Mouse (Mus musculus): Measurements from ENCODE around the gene Sorcs1. TPM values are rescaled to one million over a fixed set of nuclear protein-coding genes. Genes with fewer than 3 reads are reported as not detected.

Sorcs1 gene
- polyA plus RNA-seq, 1 experiment from 2014 or later, result 1.4 TPM

GRCm38 (mm10) chr19:50336751-50337150 lies 341.7 kb downstream of the Sorcs1 start:
- no peaks in the 10 kb centered on the region for H3K9me3 ChIP-seq (ENCODE audit: low read depth, low read length)
- H3K27me3 ChIP-seq (ENCODE audit: insufficient read depth, low read length), result no peaks in the 10 kb centered on the region
- 70% methylated on average over 3 of the region's 3 CpGs for WGBS
- no peak overlapping the region for H3K27ac ChIP-seq (ENCODE audit: low read depth)
- H3K4me3 ChIP-seq (ENCODE audit: low read depth, low read length), result no peak overlapping the region
- ATAC-seq (ENCODE audit: insufficient read depth), result no peak
- H3K4me2 ChIP-seq, result no peak overlapping the region
- TF ChIP-seq CTCF (IDR thresholded peaks at IDR 0.05; ENCODE audit: low read depth), result no peak
- DNase-seq, result no peak
- H3K4me1 ChIP-seq (ENCODE audit: insufficient read depth), result no peaks in the 10 kb centered on the region
- no peaks in the 10 kb centered on the region for H3K36me3 ChIP-seq (ENCODE audit: insufficient read depth)
- H3K9ac ChIP-seq, result no peak overlapping the region

- H3K36me3 ChIP-seq (ENCODE audit: insufficient read depth), result no peaks in the 10 kb centered on the region
- no peak overlapping the region for H3K4me3 ChIP-seq (ENCODE audit: low read depth, low read length)
- no peaks in the 10 kb centered on the region for H3K27me3 ChIP-seq (ENCODE audit: insufficient read depth, low read length)
- no peaks in the 10 kb centered on the region for H3K4me1 ChIP-seq (ENCODE audit: insufficient read depth)
- no peak overlapping the region for H3K4me2 ChIP-seq
- WGBS, result 75% methylated on average over 3 of the region's 3 CpGs
- DNase-seq (no peak), ATAC-seq (ENCODE audit: insufficient read depth) (no peak)
- no peak overlapping the region for H3K27ac ChIP-seq (ENCODE audit: low read depth)
- H3K9me3 ChIP-seq (ENCODE audit: low read depth, low read length), result no peaks in the 10 kb centered on the region
- H3K9ac ChIP-seq, result no peak overlapping the region
- no peak for TF ChIP-seq CTCF (IDR thresholded peaks at IDR 0.05; ENCODE audit: low read depth)
Observed at GRCm38 (mm10) chr19:50331136-50331535, 347.3 kb downstream of the Sorcs1 start.

GRCm38 (mm10) chr19:50327804-50328203 lies 350.6 kb downstream of the Sorcs1 start:
- no peak for ATAC-seq (ENCODE audit: insufficient read depth)
- 57% methylated on average over 8 of the region's 8 CpGs for WGBS

GRCm38 (mm10) chr19:50326151-50326550 lies 352.3 kb downstream of the Sorcs1 start:
- H3K4me3 ChIP-seq (ENCODE audit: low read depth, low read length), result no peak overlapping the region
- DNase-seq (no peak), ATAC-seq (ENCODE audit: insufficient read depth) (no peak)
- no peak overlapping the region for H3K4me2 ChIP-seq
- H3K27me3 ChIP-seq (ENCODE audit: insufficient read depth, low read length), result no peaks in the 10 kb centered on the region
- no peak overlapping the region for H3K9ac ChIP-seq
- no peaks in the 10 kb centered on the region for H3K4me1 ChIP-seq (ENCODE audit: insufficient read depth)
- no peaks in the 10 kb centered on the region for H3K36me3 ChIP-seq (ENCODE audit: insufficient read depth)
- no peak overlapping the region for H3K27ac ChIP-seq (ENCODE audit: low read depth)
- 67% methylated on average over 3 of the region's 3 CpGs for WGBS
- no peak for TF ChIP-seq CTCF (IDR thresholded peaks at IDR 0.05; ENCODE audit: low read depth)
- no peaks in the 10 kb centered on the region for H3K9me3 ChIP-seq (ENCODE audit: low read depth, low read length)

More at GRCm38 (mm10) chr19:50327804-50328203, 350.6 kb downstream of the Sorcs1 start:
- H3K4me3 ChIP-seq (ENCODE audit: low read depth, low read length), result no peak overlapping the region
- H3K4me1 ChIP-seq (ENCODE audit: insufficient read depth), result no peaks in the 10 kb centered on the region
- H3K4me2 ChIP-seq, result no peak overlapping the region
- H3K9ac ChIP-seq, result no peak overlapping the region
- no peaks in the 10 kb centered on the region for H3K36me3 ChIP-seq (ENCODE audit: insufficient read depth)
- no peak for TF ChIP-seq CTCF (IDR thresholded peaks at IDR 0.05; ENCODE audit: low read depth)
- DNase-seq, result peak; percentile 19
- no peak overlapping the region for H3K27ac ChIP-seq (ENCODE audit: low read depth)
- no peaks in the 10 kb centered on the region for H3K27me3 ChIP-seq (ENCODE audit: insufficient read depth, low read length)
- H3K9me3 ChIP-seq (ENCODE audit: low read depth, low read length), result no peaks in the 10 kb centered on the region

- H3K27me3 ChIP-seq (ENCODE audit: insufficient read depth, low read length), result no peaks in the 10 kb centered on the region
- H3K27ac ChIP-seq (ENCODE audit: low read depth), result no peak overlapping the region
- no peak overlapping the region for H3K4me3 ChIP-seq (ENCODE audit: low read depth, low read length)
- no peak for ATAC-seq (ENCODE audit: insufficient read depth)
- no peaks in the 10 kb centered on the region for H3K36me3 ChIP-seq (ENCODE audit: insufficient read depth)
- 88% methylated on average over 10 of the region's 10 CpGs for WGBS
- H3K4me1 ChIP-seq (ENCODE audit: insufficient read depth), result no peaks in the 10 kb centered on the region
- H3K9me3 ChIP-seq (ENCODE audit: low read depth, low read length), result no peaks in the 10 kb centered on the region
- TF ChIP-seq CTCF (IDR thresholded peaks at IDR 0.05; ENCODE audit: low read depth), result no peak
- H3K9ac ChIP-seq, result no peak overlapping the region
- DNase-seq, result no peak
- H3K4me2 ChIP-seq, result no peak overlapping the region
Observed at GRCm38 (mm10) chr19:50325686-50326085, 352.8 kb downstream of the Sorcs1 start.

GRCm38 (mm10) chr19:50307046-50307445 lies 371.4 kb downstream of the Sorcs1 start:
- Histone ChIP-seq H3K27me3 (ENCODE audit: insufficient read depth, low read length) (no peaks in the 10 kb centered on the region), H3K27ac (ENCODE audit: low read depth) (no peak overlapping the region), H3K4me3 (ENCODE audit: low read depth, low read length) (no peak overlapping the region), H3K4me2 (no peak overlapping the region), H3K36me3 (ENCODE audit: insufficient read depth) (no peaks in the 10 kb centered on the region), H3K9ac (no peak overlapping the region), H3K9me3 (ENCODE audit: low read depth, low read length) (no peaks in the 10 kb centered on the region), H3K4me1 (ENCODE audit: insufficient read depth) (no peaks in the 10 kb centered on the region)
- ATAC-seq (ENCODE audit: insufficient read depth) (no peak), DNase-seq (no peak)
- 72% methylated on average over 2 of the region's 2 CpGs for WGBS
- TF ChIP-seq CTCF (IDR thresholded peaks at IDR 0.05; ENCODE audit: low read depth), result no peak

- ATAC-seq (ENCODE audit: insufficient read depth), result no peak
Observed at GRCm38 (mm10) chr19:50294205-50294604, 384.2 kb downstream of the Sorcs1 start.

GRCm38 (mm10) chr19:50264450-50264849 lies 414.0 kb downstream of the Sorcs1 start:
- no peaks in the 10 kb centered on the region for H3K9me3 ChIP-seq (ENCODE audit: low read depth, low read length)
- no peak overlapping the region for H3K4me2 ChIP-seq
- H3K9ac ChIP-seq, result no peak overlapping the region
- H3K27ac ChIP-seq (ENCODE audit: low read depth), result no peak overlapping the region
- no peaks in the 10 kb centered on the region for H3K36me3 ChIP-seq (ENCODE audit: insufficient read depth)
- no peak for ATAC-seq (ENCODE audit: insufficient read depth)
- no peak overlapping the region for H3K4me3 ChIP-seq (ENCODE audit: low read depth, low read length)
- WGBS, result 56% methylated on average over 1 of the region's 1 CpGs
- H3K4me1 ChIP-seq (ENCODE audit: insufficient read depth), result no peaks in the 10 kb centered on the region
- peak; percentile 78 for DNase-seq
- no peaks in the 10 kb centered on the region for H3K27me3 ChIP-seq (ENCODE audit: insufficient read depth, low read length)
- TF ChIP-seq CTCF (IDR thresholded peaks at IDR 0.05; ENCODE audit: low read depth), result peak; percentile 56

More at GRCm38 (mm10) chr19:50294205-50294604, 384.2 kb downstream of the Sorcs1 start:
- Histone ChIP-seq H3K9ac (no peak overlapping the region), H3K36me3 (ENCODE audit: insufficient read depth) (no peaks in the 10 kb centered on the region), H3K4me3 (ENCODE audit: low read depth, low read length) (no peak overlapping the region), H3K9me3 (ENCODE audit: low read depth, low read length) (no peaks in the 10 kb centered on the region), H3K27ac (ENCODE audit: low read depth) (no peak overlapping the region), H3K4me1 (ENCODE audit: insufficient read depth) (no peaks in the 10 kb centered on the region), H3K4me2 (no peak overlapping the region), H3K27me3 (ENCODE audit: insufficient read depth, low read length) (no peaks in the 10 kb centered on the region)
- DNase-seq, result peak; percentile 1
- 71% methylated on average over 7 of the region's 7 CpGs for WGBS
- no peak for TF ChIP-seq CTCF (IDR thresholded peaks at IDR 0.05; ENCODE audit: low read depth)

Measured in lung, embryonic 14.5 days (tissue).